Mouse (Mus musculus) monocyte, adult 2 months (primary cell): ENCODE data around the gene Myom3.
"Not testable (repeated sequence)": the region's sequence is repeated elsewhere in the genome, so short reads cannot be mapped to it uniquely, and the experiment has no call there.

Experiments used
- DNase-seq, 2 experiments: peaks; one replicate each; pipeline ENCODE4 v3.0.0; 2022; ENCODE audit warnings: low spot score in 2 of 2, low read depth in 1 of 2

Myom3 gene

DNA sequence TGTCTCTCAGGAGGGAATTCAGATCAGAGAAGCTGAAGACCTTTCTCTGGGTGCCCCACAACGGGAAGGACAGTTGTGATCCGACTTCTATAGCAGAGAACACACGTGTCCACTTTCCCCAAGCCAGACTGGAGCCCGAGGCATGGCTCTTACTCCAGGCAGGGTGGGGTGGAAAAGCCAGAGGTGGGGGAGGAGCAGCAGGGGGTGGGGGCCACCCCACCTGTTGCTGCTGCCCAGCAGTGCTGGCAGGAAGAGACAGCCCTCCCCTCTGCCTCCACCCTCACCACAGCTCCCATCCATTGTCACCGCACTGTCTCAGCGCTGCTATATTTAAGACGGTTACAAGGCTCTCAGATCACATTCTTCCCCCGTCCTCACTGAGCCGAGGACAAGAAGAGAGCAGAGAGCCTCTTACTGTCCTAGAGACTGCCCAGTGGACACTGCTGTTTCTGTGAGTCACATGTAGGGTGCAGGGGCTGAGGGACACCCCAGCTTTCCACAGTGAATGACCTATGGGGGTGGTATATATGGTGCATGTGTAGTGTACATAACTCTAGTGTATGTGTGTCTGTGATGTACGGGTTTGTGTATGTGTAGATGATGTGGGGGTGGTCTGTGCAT, at the start of gene Myom3:
TSS of gene Myom3 (plus strand) at position 360 of the 621 bp plus-strand sequence.
- DNase-seq: no peak

DNA sequence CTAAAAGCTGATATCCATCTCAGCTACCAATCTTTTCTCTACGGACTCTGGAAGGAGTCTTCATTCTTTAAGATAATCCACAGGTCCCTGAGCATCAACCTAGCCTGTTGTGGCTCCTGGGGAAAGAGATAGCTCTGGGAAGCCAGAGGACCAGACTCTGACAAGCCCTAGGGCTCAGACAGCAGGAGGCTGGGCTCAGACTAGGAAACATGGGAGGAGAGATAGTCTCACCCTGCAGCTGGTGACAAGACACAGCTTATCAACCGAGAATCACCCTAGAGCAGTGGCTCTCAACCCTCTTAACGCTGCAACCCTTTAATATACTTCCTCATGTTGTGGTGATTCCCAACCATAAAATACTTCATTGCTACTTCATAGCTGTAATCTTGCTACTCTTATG, 49.1 kb upstream of the Myom3 start:
- no peak for DNase-seq

DNA sequence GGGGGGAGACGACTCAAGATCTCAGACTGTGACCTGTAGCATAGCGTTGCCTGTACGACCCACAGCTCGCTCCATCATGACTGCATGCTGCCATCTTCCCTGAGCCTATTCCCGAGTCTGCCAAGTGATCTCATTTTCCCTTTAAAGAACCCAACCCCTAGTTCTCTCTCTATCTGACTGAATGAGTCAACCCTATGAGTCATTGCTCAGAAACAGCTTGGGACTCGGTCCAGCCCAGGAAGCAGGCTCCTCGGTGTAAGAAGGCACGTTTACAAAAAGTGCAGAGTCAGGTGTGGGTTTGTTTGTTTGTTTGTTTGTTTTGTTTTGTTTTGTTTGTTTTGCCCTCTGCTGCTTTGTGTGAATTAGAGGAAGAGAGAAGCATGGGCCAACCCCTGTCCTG, 44.7 kb upstream of the Myom3 start:
- no peak for DNase-seq

DNA sequence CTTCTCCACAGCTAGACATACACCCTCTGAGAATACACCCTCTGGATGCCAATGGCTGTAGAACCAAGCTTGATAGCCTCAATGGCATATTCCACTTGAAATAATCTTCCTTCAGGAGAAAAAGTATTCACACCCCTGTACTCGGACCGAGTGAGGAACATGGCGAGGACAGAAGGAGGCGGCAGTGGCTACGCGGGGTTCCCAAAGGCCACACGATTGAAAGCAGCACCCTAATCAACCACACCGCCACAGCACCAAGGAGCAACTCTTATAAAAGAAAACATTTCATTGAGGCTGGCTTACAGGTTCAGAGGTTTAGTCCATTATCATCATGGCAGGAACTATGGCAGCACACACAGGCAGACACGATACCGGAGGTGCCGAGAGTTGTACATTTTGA, 43.1 kb upstream of the Myom3 start:
- DNase-seq: not testable (repeated sequence)

DNA sequence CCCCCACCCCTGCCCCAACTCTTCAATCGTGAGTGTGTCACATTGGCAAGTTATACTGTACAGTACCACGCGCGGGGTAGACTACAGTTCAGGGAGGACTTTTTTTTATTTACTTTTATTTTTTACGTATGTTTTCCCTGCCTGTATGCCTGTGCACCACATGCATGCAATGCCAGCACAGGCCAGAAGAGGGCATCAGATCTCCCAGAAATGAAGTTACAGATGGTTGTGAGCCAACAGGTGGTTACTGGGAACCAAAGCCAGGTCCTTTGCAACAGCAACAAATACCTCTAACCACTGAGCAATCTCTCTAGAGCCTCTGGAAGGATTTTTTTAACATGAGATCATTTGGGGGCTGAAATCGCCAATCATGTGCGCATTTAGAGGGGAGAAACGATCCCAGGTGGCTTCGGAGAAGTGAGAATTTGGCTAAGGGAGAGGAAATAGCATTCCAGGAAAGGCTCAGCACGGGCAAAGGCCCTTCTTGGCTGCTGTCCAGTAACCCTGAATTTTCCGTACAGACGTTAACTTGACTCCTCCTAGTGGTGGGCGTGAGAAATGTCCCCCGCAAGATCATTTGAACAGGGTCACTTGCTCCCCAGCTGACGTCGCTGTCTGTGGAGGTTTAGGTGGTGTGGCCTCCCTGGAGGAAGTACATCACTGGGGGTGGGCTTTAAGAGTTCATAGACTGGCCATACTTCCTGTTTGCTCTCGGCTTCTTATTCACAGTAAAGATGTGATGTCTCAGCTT, 36.8 kb upstream of the Myom3 start:
- DNase-seq: no peak

DNA sequence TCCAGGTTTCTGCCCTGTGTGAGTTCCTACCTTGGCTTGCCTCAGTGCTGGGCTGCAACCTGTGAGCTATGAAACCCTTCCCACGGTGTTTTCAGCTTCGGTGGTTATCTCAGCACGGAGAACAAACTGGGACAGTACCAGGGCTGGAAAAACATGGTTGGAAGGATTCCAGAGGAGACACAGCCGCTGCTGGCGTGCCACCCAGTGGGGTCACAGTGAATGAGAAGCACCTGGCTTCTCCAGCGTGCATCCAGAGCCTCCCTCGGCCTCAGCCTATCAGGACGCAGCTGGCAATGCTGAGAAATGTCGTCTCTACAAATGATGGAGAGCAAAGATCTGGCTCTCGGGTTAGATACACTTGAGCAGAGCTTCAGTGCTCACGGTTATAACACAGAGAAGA, 33.1 kb upstream of the Myom3 start:
- DNase-seq: no peak

DNA sequence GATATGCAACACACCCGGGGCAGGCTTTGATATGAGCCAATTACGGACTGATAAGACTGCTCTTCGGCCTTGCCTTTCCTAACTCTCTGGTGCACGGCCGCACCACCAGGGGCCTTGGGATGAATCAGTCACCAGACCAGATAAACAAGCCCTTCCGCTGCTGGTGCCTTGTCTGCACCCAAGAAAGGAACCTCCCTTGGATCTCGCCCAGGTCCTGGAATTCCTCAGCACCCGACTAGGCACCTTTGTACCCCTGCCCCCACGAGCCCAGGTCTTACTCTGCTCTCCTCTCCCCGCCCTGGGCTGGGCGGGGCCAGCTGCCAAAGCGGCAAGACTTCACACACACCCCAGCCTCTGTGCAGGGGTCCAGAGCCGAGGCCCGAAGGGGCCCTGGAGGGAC, 31.7 kb upstream of the Myom3 start, which contains the start of gene Il22ra1:
TSS of gene Il22ra1 (plus strand) at position 356 of the 400 bp plus-strand sequence.
- no peak for DNase-seq

DNA sequence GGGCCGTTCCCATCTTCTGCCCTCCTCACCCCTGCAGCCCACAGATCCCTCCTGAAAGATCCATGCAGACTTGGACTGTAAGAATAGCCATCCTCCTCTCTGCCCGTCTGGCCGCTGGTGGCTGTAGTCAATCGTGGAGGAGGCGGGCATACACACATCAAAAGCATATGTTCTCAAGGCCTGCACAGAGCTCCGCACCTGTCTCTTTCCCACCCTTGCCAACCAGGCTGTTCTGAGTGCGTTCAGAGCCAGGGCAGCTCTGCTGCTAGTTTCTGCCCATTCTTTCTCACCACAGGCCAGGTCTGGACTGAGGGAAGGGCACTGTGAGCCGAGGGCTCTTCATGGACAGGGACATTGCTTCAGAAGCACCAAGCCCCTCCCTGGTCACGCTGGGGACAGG, 29.3 kb upstream of the Myom3 start:
- DNase-seq: no peak

DNA sequence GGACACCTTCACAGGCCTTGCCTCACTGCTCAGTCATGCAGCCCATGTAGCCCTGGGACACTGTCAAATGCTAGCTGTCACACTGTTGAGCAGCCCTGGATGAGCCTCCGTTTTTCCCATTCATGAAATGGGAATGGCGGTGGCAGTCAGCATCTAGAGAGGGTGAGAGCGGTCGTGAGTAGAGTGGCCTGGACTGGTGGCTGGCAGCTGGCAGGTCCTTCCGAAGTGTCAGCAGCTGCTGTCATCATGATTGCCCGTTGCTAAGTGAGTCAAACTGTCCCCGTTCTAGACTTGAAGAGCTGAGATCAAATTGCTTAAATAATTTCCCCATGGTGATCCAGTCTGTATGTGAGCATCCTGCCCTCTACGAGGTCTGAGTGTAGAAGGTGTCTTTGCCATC, 28.6 kb upstream of the Myom3 start:
- no peak for DNase-seq

DNA sequence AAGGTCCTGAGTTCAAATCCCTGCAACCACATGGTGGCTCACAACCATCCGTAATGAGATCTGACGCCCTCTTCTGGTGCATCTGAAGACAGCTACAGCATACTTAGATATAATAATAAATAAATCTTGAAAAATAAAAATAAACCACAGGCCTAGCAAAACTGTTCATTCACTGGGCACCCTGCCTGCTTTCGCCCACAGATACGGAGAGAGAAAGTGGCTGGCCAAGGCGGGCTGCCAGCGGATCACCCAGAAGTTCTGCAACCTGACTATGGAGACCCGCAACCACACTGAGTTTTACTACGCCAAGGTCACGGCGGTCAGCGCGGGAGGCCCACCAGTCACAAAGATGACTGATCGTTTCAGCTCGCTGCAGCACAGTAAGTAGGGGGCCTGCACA, 25.6 kb upstream of the Myom3 start:
- no peak for DNase-seq

DNA sequence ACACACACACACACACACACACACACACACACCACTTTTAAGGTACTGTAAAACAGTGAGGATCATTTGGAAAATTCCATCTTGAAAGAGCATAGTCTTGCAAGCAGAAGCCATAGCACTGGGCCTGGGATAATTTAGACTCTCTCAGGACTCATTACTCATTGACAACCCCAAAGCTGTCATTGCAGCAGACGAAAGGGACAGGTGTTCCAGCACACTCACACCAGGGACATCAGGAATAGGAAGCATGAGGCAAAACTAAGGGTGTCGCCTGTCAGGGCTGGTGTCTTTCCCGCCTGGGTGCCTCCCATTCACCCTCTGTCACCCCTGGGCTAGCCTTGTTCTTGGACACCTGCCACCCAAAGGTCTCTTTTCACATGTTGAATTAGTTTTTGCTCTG, 22.6 kb upstream of the Myom3 start:
- no peak for DNase-seq

DNA sequence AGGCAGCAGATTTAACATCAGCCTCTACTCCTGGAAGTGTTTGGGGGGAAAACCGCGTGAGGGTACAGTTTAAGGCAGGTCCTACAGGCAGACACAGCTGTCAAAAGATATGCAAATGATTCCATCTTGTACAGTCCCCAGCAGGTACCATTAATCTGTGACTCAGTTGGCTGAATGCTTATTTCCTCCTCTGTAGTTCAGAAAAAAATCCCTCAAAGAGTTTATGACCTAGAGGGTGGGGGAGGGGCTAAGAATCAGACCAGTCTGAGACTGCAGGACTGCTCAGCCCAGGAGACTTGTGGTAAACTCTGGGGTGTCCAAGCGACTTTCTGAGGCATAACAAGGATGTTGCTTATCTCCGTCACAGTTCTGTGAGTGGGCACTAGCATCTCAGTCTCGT, 21.3 kb upstream of the Myom3 start:
- DNase-seq: no peak

DNA sequence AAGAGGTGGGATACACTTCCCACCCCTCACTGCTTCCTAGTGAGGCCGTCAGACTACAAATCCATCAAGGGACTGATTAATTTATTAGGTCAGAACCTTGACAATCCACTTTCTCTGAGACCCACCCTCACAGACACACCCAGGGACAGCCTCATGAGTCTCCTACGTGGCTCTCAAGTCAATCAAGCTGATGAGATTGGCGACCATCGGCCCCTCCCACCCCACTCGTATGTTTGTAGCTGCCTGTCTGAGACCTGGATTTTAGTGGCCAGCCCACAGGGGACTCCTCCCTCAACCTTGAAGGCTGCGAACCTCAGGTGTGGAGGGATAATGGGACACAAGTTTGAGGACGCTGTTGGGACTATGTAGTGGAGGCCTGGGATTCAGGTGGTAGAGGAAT, 20.4 kb upstream of the Myom3 start:
- no peak for DNase-seq

DNA sequence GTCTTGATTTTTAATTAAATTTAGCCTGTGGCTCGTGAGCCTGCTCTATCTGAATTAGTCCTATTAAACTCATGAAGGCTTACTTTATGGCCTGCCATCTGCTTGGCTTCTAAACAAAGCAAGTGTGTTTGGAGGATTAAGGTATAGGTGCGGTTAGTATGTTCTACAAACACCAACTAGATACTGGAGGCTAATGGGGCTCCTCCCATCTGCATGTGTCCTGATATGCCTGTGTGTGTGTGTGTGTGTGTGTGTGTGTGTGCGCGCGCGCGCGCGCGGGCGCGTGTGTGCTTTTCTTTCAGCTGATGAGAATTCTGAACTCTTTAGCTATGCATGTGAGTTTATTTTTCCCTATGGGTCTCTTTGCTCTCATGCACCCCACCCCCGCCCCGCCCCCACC, 19.8 kb upstream of the Myom3 start:
- no peak for DNase-seq

DNA sequence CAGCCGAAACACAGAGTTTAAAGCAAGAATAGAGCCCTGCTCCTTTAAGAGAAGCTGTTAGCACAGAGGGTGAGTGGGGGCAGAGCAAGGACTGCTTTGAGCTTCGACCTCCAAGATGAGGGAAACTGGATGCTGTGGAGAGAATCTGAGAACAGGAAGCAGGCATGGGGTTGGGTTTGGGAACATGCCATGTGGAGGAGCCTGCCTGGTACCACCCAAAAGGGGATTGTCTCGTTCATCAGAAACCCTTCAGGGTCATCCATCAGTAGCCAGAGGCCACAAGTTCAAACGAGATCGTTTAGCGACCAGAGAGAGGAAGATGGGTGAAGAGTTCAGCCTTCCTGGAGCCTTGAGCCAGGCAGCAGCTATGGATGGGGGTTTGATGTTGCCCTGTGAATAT, 16.0 kb upstream of the Myom3 start:
- DNase-seq: no peak

DNA sequence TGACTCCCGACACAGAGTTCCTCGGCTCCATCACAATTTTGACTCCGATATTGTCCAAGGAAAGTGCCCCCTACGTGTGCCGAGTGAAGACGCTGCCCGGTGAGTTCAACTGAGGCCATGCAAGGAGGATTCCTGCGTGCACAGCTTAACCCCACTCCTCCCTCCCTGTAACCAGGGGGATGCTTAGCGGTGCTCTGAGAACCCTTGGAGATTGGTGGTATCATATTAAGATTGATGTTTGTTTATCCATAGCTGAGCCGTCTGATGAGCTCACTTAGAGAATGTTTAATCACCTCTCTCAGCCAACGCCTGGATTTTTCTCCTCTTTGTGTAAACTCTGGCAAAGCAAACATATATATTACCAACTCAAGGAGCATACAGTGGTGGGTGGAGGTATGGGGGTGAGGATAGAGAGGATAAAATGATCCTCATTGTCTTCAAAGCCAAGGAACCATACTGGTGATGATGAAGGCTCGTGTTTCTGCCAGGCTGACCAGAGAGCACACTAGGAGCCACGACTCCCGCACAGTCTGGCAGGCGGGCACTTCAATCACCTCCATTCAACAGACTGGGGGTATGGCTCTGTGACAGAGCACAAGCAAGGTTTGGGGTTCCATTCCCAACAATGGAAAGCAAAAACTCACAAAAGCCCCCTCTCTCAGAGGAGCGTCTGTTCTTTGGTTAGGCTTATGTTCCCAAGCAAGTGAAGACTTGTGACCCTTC, 14.6 kb upstream of the Myom3 start:
- DNase-seq: no peak

DNA sequence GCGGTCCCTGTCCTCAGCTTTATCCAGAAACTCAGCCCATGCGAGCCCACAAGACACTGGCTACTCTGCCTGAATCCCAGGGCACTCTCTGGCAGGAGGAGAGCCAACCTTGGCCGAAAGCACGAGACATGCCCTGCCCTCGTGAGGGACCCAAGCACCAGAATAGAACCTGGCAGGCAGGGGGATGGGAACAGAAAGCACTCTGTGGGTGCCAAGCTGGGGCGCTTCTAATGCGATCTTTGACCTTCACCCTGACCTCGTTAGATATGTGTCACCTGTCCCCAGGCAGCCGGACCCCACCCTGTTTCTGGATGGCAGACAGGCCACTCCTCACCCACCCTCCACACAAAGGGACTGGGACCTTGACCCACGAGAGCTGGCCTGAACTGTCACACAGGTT, 13.9 kb upstream of the Myom3 start:
- no peak for DNase-seq

DNA sequence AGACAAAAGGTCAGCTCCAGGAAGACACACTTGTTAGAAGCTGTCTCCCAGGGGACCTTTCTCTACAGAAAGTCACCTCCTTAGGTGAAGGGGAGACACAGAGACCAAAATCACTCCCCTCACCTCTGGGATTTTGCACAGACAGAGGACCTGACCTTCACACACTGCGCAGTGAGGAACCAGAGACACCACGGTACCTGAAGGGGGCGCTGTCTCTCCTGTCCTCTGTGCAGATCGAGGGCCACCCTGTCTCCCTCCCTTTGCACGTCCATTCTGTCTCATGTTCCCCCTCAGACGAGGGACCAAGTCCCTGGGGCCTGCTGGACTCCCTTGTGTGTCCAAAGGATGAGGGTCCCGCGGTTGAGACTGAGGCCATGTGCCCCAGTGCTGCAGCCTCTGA, 8.6 kb upstream of the Myom3 start:
- no peak for DNase-seq

DNA sequence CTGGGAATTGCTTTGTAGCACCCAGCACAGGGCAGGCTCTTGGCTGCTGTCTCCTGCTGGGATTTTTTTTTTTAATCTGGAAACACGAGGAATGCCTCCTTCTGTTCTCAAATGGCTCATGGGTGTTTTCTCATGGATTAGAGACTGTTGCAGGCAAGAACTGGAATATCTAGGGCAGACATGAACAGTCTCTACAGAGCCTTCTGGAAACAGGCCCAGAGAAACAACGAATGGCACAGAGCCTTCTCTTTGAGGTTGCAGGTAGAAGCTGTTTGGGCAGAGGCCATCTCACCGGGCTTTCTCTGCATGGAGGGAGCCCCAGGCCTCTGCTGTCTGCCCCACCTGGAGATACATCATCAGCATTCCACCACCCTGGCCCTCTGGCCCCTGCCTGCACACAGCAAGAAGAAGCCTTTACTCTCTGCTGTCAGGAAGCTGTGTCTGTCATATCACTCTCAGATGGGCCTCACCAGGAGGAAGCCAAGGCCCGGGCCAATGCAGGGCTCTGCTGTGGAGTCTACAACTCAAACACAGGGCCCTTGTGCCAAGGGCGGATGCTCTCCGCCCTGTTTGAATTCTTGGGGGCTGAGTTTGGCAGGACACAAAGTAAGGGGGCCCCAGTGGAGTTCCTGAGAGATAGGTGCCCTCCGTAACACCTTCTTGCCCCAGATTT, 7.3 kb upstream of the Myom3 start:
- DNase-seq: no peak

DNA sequence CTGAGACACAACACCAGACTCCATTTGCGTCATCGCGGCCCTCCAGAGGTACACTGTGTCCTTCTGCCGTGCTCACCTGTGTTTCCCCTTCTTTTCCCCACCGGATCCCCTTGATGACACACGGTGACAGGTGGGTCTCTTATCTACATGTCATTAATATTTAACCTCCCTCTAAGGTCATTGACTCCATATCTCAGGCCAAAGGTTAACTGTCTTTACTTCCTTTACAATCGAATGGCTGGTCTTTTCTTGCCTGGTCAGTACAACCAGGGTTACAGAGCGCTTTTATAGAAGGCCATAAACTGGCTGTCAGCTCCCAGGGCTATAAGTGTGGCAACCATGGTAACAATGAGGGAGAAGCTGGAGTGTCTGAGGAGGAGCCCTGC, 6.7 kb upstream of the Myom3 start:
- no peak for DNase-seq

DNA sequence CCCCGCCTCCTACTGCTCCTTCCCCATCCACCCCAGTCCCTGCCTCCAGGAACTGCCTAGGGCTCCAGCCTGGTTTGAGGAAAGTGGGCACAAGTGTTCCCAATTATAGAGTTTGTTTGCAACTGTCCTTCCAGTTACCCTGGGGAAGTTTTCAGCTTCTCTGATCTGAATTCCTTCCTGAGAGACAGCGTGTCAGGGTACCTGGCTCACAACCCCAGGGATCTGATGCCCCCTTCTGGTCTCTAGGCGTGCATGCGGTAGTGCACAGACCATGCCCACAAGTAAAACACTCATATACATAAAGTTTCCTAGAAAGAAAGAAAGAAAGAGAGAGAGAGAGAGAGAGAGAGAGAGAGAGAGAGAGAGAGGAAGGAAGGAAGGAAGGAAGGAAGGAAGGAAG, 1.2 kb upstream of the Myom3 start:
- no peak for DNase-seq

DNA sequence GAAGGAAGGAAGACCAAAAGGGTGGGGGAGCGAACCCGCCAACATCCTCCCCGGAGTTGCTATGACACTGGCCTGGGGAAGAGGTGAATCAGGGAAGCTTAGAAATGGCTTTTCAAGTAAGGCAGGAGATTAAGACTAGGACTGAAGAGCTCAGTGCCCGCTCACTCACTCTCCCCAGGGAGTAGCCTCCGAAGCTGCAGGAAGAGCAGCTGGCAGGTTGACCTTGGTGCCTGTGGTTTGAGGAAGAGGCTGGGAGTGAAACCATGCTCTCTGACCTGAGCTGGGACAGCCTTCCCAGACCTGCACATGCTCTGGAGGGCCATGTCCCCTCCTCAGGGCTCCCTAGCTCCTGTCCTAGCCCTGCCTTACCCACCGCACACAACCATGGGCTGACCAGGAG, 690 bp upstream of the Myom3 start:
- no peak for DNase-seq
